Mouse (Mus musculus): Measurements from ENCODE around the gene Mme.

The Mme gene

DNA sequence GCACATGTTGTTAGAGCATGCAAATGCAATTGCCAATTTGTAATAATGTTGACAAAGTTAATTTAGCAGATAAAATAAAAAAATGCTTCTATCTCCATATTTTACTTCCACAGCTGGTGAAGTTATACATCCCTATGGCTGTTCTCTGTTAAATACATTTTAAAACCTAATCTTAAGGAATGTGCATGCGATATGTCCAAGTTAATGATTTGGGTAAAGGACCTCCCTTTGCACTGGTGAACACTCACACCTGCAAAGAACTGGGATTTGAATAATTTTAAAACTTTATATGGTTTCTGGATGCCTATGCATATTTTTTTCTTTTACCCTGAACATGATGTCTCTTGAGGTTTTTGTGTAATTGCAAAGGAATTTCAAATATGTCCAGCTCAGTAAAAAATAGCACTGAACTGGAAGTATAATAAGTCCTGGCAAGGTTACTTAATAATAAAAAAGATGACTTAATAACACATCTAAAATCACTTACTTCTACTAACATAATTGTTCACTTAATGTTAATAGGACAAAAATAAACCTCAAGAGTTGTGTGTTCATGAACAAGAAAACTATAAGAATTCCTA is 110.4 kb downstream of the Mme start:
- no peak for DNase-seq

DNA sequence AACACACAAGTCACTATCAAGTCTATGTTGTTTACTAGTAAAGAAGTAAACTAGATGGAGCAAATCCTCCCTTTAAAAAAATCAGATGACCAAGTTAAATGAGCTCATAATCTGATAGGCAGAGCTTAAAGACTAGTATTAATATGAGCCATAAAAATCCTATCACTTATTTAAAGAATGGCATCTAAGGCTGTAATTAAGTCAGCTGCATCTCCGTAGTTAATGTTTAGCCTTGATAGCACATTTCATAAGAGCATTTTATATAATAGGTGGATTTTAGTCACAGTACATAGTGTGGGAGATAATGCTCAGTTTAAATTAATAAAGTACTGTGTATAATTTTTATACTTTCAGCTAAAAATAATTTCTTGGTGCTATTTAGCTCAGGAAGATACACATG is 118.2 kb downstream of the Mme start:
- DNase-seq = no peak

DNA sequence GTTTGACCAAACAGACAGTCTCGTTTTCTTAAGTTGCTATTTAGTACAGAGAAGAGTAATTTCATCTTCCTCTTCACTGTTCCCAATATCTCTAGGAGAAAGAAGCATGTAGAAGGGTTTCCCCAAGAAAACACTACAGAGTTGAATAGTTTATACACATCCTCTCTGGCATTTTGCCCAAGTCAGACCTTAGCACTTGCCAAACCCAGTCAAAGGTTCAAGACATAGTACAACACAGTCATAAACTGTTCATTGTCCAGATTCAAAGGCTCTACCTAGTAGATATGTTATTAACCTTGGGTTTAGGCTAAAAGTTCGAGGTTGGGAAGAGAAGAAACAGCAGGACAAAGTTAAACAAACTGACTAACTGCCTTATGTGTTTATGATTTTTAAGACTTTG is 143.7 kb downstream of the Mme start:
- no peak for DNase-seq

DNA sequence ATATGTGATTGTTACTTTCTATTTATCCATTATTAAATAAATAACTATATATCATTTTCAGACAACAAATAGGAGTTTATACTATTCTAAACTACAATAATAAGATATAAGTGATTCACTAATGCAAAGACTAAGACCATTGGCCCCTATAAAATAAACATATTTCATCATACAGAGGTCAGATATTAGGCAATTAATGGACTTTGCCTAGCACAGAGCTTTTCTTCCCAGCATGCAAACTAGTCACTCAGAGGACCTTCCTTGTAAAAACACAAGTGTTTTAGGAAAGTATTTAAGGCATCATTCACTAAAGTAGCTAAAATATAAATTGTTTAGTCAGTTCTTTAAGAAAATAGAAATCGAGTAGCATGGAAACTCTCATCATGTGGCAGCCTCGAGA is 149.4 kb downstream of the Mme start:
- no peak for DNase-seq

DNA sequence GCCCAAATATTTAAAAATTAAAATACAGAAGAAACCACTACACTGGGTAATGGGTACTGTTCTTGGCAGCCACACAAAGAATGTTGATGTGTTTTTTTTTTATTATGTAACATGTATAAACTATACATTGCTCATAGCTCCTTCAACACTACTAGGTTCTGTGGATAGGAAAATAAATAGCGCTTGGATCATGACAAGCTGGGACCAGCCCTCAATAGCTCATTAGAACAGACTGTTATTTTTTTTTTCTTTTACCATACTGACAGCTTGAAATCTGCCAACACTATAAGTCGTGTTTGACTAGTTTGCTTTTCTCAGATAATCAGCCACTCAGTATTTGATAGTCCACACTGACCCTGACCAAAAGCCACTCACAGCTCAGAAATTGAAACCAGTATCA is 150.0 kb downstream of the Mme start:
- no peak for DNase-seq

DNA sequence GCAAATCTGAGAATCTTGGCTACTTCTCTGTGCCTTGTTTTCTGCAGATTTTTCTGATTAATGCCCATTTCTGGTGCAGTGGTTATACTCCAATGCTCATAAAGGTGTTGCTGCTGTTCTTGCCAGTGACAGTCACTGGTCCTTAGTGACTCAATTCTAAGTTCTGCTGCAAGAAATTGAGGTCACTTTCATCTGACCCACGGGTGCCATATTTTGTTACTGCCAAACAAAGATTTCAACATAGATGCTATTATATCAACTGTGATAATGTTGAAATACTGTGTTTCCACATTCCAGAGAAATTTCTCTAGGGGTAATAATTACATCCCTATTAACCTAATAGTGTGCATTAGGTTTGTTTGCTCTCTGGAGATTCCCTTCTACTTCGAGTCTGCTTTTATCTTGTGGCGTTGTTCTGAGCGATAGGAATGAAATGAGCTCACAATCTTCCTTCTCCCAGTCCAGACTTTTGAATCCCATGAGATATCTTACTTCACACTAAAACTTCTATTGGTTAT is 153.1 kb downstream of the Mme start:
- DNase-seq = no peak

DNA sequence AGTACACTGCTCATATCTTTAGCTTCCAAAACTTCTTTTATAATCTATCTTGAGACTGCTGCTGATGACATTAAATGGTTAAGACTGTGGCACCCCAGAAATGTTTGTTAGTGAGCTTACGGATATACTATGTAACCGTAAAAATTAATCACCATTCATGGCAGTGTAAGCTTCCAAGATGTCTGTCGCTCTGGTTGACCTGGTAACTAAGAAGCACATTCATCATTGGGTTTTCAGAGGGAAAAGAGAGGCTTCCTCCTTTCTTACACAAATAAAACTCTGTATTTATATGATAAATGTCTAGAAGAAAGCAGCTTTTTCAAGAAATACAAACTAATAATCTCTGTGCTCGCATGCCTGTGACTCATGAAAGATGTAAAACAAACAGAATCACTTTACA is 156.8 kb downstream of the Mme start:
- no peak for DNase-seq

DNA sequence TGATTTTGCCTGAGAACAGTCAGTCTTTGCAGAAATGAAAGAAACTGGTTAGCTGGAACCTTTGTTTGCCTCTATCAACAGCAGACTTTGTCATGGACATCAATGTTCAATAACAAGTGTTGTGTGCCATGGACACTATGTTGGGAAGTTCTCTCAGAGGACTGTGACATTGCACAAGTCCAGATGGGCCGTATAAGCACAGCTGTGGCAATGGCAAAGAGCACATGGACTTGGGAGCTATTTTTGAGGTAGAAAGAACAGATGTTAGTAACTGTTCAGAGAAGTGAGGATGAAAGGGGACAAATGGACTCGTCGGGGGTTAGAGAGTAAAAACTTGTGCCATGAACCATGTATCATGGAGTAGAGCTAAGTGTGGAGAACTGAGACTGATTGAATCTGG is 165.1 kb downstream of the Mme start:
- no peak for DNase-seq

DNA sequence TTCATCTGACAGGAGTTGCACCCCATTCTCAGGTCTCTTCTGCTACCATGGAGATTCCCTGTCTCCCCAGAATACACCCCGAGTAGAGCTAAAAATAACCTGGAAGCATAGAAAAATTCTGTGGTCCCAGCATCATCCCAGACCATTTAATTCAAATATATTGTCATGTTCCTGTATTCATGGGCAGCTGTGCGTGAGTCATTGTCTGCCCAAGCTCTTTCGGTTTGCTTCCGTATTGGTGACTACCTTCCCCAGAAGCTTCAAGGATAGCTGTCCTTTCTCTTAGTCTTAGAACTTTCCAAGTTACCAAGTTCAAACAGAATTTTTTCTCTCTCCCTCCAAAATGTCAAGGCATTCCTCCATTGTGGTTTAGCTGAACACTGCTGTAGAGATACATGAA is 169.7 kb downstream of the Mme start:
- DNase-seq = no peak

DNA sequence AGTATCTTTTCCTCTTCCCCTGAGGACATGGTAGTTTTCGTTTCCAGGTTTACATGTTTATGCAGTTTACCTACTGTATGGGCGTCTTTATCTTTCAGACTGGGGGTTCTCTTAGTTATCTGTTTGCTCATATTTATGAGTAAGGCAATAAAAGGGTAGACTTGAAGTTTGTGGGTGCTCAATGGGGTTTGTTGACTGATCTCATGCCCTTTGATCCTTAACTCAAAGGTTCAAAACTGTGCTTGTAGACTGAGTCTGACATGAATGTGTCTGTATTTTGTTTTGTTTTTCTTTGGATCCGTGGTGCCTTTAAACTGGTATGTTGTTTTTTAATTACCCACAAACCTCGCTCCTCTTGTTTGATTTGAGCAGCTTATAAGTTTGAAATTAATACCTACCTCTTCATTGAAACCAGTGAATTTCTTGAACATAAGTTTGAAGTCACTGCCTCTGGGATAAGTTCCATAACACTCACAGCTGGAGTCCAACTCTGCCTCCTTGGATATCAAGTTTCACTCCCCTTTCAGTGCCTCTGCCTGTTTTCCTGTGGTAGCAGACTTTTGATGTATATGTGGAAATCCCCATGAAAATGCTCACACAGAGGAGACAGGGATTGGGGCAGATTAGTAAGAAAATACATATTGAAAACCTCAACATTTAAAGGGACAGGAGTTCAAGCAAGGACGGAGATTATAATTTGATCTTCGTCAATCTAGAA is 171.0 kb downstream of the Mme start:
- DNase-seq = no peak

DNA sequence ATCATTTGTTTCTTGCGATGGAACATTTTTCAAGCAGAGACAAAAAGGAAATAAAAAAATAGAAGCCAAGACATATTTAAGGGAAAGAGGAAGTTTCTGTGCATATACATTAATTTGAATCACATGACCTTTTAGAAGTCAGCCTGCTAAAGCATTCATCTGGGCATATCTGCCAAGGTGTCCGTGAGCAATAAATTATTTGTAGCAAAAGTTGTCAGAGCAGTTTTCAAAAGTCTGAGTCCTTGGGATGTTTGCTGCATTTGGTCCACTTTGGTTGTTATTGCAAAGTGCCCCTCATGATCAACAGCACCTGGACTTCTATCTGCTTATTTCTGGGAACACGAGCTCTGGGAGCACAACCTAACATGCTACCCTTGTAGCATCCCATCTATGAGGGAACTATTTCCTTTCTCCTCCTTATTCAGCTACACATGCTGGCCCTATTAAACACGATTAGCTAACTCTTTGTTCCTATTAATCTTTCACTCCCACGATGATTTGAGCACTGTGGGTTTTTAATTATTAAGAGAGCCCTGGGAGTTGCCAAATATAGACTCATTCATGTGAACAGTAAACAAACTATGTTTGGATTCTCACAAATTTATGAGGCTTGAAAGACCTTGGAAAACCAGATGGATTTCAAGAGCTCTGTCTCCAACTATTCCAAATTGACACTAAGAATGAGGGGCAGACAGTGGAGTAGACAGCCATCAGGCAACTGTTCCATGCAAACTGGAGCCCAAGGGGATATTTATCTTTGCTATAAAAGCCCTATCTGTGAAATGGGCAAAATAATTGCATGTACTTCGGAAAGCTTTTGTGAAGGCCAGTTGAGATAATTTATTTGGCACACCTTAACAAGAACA is 171.9 kb downstream of the Mme start:
- no peak for DNase-seq

DNA sequence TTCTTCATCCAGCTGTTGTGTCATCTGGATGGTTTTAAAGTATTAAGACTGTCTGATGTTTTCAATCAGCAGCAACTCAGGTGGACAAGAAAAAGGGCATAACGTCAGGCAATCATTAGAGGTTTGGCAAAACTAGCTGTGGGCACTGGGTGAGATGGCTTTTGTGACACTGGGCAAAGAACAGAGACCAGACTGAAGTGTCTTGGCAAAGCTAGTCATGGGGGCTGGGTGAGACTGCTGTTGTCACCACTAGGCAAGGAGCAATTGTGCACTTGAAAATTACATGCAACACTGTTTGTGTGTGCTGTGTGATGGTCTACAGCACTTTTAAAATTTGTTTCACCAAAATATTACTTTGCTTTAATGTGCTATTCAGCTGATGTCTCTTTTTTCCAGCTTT is 175.9 kb downstream of the Mme start:
- DNase-seq = no peak

DNA sequence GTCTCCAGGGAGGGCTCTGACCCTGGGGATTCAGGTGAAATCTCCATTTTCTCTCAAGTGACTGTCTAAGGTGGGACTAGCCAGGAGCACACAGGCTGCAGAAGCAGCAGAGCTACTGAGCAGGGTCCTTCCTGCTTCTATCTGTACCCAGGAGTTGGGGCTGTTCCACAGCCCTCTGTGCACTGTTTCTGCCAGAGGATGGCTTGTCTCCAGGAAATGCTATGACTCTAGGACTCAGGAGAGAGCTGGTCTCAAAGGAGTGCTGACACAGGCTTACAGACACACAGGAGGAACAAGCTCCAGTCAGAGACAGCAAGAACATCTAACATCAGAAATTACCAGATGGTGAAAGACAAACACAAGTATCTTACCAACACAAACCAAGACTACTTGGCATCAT is 176.4 kb downstream of the Mme start:
- DNase-seq = no peak

DNA sequence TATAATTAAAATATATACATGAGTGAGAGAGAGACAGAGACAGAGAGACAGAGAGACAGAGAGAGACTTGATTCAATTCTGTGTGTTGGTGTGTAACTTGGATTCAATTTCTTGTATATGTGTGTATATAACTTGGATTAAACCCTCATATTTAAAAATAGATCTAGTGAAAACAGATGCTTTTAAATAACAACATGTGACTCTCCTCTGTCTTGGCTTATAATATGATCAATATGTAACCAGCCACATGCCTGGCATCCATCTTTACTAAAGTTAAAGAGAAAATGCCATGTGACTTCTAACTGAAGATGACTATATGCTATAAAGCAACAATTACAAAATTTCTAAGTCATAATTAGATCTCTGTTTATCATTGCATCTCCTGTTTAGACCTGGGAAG is 182.2 kb downstream of the Mme start:
- no peak for DNase-seq
